Mouse (Mus musculus) embryonic fibroblast, embryonic 13.5 days (primary cell): ENCODE data around the gene Ptbp2.

ENCODE experiments used
- CTCF ChIP-seq: IDR thresholded peaks from 2 replicates; pipeline ENCODE4 v1.5.1; 2011; ENCODE audit warnings: mild to moderate bottlenecking, control low read depth, low read length, moderate library complexity, borderline replicate concordance; ENCODE audit not compliant: insufficient read depth
- POLR2A ChIP-seq: IDR thresholded peaks from 2 replicates; pipeline ENCODE4 v1.6.1; 2011; ENCODE audit warnings: low read depth, mild to moderate bottlenecking, control low read depth, low read length, moderate library complexity

DNA sequence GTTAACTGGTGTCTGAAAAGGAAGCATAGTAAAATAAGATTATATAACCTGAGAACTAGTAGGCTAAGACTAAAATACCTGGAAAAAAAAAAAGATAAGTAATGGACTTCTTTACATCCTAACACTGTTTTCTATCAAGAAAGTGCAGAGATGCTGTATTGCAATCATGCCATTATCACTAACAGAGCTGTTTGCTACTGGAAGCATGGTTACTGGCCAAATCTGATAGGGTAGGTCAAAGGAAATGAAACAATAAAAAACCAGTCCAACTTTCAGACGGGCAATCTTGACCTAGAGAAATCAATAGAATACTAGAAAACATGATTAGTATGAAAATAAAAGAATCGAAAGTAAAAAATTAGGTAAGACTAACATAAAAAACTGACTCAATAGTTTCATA lies 37.6 kb downstream of the Ptbp2 start:
- TF ChIP-seq CTCF: no peak
- TF ChIP-seq POLR2A: no peak
